Mouse (Mus musculus): ENCODE measurements around the gene Tmem178b. TPM values are rescaled to one million over a fixed set of nuclear protein-coding genes. Genes with fewer than 3 reads are reported as not detected.

The Tmem178b gene
- total and polyA plus RNA-seq, 2 experiments from 2014 or later: 0.07 TPM; not detected in 1

DNA sequence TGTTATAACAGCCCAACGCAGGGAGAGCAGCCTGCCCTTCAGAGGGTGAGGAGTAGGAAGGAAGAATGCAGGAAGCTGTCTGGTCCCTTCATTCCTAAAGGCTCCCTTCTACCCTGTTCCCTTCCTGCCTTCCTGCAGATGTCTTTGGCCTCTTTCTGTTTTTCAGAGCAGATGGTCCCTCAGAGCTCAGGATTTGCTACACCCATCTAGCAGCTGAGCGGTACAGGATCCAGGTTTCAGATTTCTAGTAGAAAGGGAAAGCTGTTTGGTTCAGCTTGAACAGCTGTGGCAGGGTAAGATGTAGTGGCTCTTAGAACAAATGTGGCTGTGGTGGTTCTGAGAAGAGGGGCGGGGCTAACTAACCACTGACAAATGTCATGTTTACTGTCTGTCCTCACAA lies 197.9 kb downstream of the Tmem178b start:
- H3K36me3 ChIP-seq (replicated peaks; ENCODE audit: control insufficient read depth, insufficient read depth, low read length): no peaks in the 10 kb centered on the region
- no peak for DNase-seq (ENCODE audit: low spot score)
- H3K27me3 ChIP-seq (ENCODE audit: control insufficient read depth, insufficient read depth, low read length): no peaks in the 10 kb centered on the region
- no peak overlapping the region for H3K4me3 ChIP-seq (ENCODE audit: low read depth, low read length)
- TF ChIP-seq CTCF (IDR thresholded peaks at IDR 0.05; ENCODE audit: low read depth) (no peak), EP300 (IDR thresholded peaks at IDR 0.05; ENCODE audit: low read depth) (no peak)
- no peak overlapping the region for H3K9ac ChIP-seq (replicated peaks; ENCODE audit: low read depth, low read length)
- 35% methylated on average over 3 of the region's 3 CpGs for WGBS
- H3K4me1 ChIP-seq (ENCODE audit: control insufficient read depth, insufficient read depth): no peaks in the 10 kb centered on the region
- no peak overlapping the region for H3K27ac ChIP-seq (ENCODE audit: low read depth)
- ATAC-seq (ENCODE audit: insufficient read depth, low read depth): no peak
- H3K4me2 ChIP-seq (ENCODE audit: low read depth, low read length): no peak overlapping the region
- H3K9me3 ChIP-seq (replicated peaks; ENCODE audit: control insufficient read depth, low read length): no peaks in the 10 kb centered on the region

DNA sequence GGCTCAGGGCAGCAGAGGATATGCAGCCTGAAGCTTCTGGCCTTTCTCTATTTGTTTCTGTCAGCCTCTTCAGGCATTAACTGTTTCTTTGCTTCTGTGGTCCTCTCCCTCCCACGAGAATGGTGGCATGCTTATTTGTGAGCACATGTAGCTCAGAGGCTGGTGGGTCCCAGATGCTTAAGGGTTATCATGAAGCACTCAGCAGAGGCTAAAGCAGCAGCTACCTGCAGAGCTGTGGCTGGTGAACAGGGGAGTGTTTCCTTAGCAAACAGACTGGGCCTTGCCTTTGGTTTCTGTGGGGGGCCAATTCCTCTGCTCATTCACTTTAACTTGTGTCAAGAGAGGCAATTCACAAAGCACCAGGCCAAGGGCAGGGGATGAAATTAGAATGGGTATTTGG lies 203.0 kb downstream of the Tmem178b start:
- DNase-seq (ENCODE audit: low spot score) (no peak), ATAC-seq (ENCODE audit: insufficient read depth, low read depth) (no peak)
- H3K4me2 ChIP-seq (ENCODE audit: low read depth, low read length): no peak overlapping the region
- H3K36me3 ChIP-seq (replicated peaks; ENCODE audit: control insufficient read depth, insufficient read depth, low read length): no peaks in the 10 kb centered on the region
- H3K27me3 ChIP-seq (ENCODE audit: control insufficient read depth, insufficient read depth, low read length): no peaks in the 10 kb centered on the region
- no peak overlapping the region for H3K27ac ChIP-seq (ENCODE audit: low read depth)
- no peak overlapping the region for H3K4me3 ChIP-seq (ENCODE audit: low read depth, low read length)
- no peaks in the 10 kb centered on the region for H3K4me1 ChIP-seq (ENCODE audit: control insufficient read depth, insufficient read depth)
- WGBS: 17% methylated on average over 1 of the region's 1 CpGs
- H3K9ac ChIP-seq (replicated peaks; ENCODE audit: low read depth, low read length): no peak overlapping the region
- H3K9me3 ChIP-seq (replicated peaks; ENCODE audit: control insufficient read depth, low read length): no peaks in the 10 kb centered on the region
- TF ChIP-seq CTCF (IDR thresholded peaks at IDR 0.05; ENCODE audit: low read depth) (no peak), EP300 (IDR thresholded peaks at IDR 0.05; ENCODE audit: low read depth) (no peak)

DNA sequence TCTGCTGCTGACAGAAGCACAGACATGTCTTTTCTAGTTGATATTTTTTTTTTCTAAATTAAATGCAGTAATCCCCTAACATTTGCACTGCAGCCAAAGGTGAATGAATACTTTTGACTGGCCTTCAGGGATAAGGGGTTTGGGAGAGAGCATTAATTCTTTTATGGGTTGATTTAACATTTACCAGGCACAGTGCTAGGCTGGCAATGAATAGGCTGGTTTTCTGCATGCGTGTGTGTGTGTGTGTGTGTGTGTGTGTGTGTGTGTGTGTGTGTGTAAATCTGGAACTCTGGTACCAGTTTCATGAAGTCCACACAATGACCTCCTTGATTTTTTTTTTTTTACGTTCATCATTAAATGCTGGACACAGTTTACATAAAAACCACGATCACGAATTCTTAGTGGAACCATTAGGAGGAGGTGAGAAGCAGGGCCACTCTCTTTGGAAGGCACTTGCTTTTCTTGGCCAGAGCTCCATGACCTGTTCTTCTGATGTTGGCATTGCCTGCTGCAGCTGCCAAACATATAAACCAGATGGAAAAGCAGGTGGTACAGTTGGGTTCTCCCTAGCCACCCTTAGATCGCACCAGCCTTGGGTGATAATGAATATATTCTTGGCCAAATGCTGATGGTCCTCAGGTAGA lies 203.7 kb downstream of the Tmem178b start:
- H3K9ac ChIP-seq (replicated peaks; ENCODE audit: low read depth, low read length): no peak overlapping the region
- no peak overlapping the region for H3K27ac ChIP-seq (ENCODE audit: low read depth)
- no peak for TF ChIP-seq CTCF (IDR thresholded peaks at IDR 0.05; ENCODE audit: low read depth)
- TF ChIP-seq EP300 (IDR thresholded peaks at IDR 0.05; ENCODE audit: low read depth): no peak
- no peak for DNase-seq (ENCODE audit: low spot score)
- ATAC-seq (ENCODE audit: insufficient read depth, low read depth): no peak
- no peak overlapping the region for H3K4me3 ChIP-seq (ENCODE audit: low read depth, low read length)
- H3K4me1 ChIP-seq (ENCODE audit: control insufficient read depth, insufficient read depth): no peaks in the 10 kb centered on the region
- H3K9me3 ChIP-seq (replicated peaks; ENCODE audit: control insufficient read depth, low read length): no peaks in the 10 kb centered on the region
- no peaks in the 10 kb centered on the region for H3K27me3 ChIP-seq (ENCODE audit: control insufficient read depth, insufficient read depth, low read length)
- H3K36me3 ChIP-seq (replicated peaks; ENCODE audit: control insufficient read depth, insufficient read depth, low read length): no peaks in the 10 kb centered on the region
- H3K4me2 ChIP-seq (ENCODE audit: low read depth, low read length): no peak overlapping the region
- WGBS: 77% methylated on average over 5 of the region's 5 CpGs

- Histone ChIP-seq H3K4me3 (ENCODE audit: low read depth, low read length) (no peak overlapping the region), H3K9ac (replicated peaks; ENCODE audit: low read depth, low read length) (no peak overlapping the region), H3K9me3 (replicated peaks; ENCODE audit: control insufficient read depth, low read length) (no peaks in the 10 kb centered on the region), H3K4me2 (ENCODE audit: low read depth, low read length) (no peak overlapping the region), H3K4me1 (ENCODE audit: control insufficient read depth, insufficient read depth) (no peaks in the 10 kb centered on the region), H3K27me3 (ENCODE audit: control insufficient read depth, insufficient read depth, low read length) (no peaks in the 10 kb centered on the region), H3K27ac (ENCODE audit: low read depth) (no peak overlapping the region), H3K36me3 (replicated peaks; ENCODE audit: control insufficient read depth, insufficient read depth, low read length) (no peaks in the 10 kb centered on the region)
- TF ChIP-seq CTCF (IDR thresholded peaks at IDR 0.05; ENCODE audit: low read depth) (no peak), EP300 (IDR thresholded peaks at IDR 0.05; ENCODE audit: low read depth) (no peak)
- DNase-seq (ENCODE audit: low spot score): no peak
- ATAC-seq (ENCODE audit: insufficient read depth, low read depth): no peak
- 79% methylated on average over 3 of the region's 3 CpGs for WGBS
Observed at GRCm38 (mm10) chr6:40078353-40078752, 205.3 kb downstream of the Tmem178b start.

DNA sequence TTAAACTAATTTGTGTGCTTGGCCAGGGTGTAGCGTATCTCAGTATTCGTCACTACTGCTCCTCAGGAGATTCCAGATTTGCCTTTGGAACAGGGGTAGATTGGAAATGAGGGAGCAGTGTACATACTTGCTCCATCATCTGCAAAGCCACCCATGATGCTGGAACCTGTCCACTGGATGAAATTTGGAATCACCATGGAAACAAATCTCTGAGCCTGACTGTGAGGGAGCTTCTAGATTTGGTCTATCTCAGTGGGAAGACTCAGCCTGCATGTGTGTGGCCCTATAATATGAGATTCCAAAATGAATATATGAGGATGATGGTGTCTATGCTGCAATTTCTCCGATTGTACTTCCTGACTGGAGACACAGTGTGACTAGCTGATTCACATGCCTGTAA lies 210.7 kb downstream of the Tmem178b start:
- H3K27me3 ChIP-seq (ENCODE audit: control insufficient read depth, insufficient read depth, low read length): no peaks in the 10 kb centered on the region
- H3K27ac ChIP-seq (ENCODE audit: low read depth): no peak overlapping the region
- H3K4me2 ChIP-seq (ENCODE audit: low read depth, low read length): no peak overlapping the region
- no peaks in the 10 kb centered on the region for H3K9me3 ChIP-seq (replicated peaks; ENCODE audit: control insufficient read depth, low read length)
- ATAC-seq (ENCODE audit: insufficient read depth, low read depth) (no peak), DNase-seq (ENCODE audit: low spot score) (no peak)
- no peak for TF ChIP-seq CTCF (IDR thresholded peaks at IDR 0.05; ENCODE audit: low read depth)
- no peak for TF ChIP-seq EP300 (IDR thresholded peaks at IDR 0.05; ENCODE audit: low read depth)
- no peak overlapping the region for H3K4me3 ChIP-seq (ENCODE audit: low read depth, low read length)
- 76% methylated on average over 3 of the region's 3 CpGs for WGBS
- H3K36me3 ChIP-seq (replicated peaks; ENCODE audit: control insufficient read depth, insufficient read depth, low read length): no peaks in the 10 kb centered on the region
- H3K4me1 ChIP-seq (ENCODE audit: control insufficient read depth, insufficient read depth): no peaks in the 10 kb centered on the region
- no peak overlapping the region for H3K9ac ChIP-seq (replicated peaks; ENCODE audit: low read depth, low read length)

DNA sequence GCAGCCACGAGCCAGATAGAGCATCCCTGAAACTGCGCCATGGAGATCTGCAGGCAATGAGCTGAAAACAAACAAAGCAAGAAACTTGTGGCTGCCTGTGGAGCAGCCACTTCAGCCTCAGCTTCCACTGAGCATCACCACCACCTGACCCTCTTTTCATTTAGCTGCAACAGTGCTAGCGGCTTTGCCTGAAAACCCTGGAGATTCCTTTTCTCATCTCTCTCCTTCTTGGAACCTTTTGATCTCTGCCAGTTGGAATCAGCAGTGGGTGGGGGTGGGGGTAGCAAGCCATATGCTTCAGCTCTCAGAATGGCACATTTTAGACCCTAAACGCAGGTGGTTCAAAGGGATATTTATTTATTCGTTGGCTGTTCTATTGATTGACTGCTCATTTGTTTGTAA lies 218.2 kb downstream of the Tmem178b start:
- Histone ChIP-seq H3K27me3 (ENCODE audit: control insufficient read depth, insufficient read depth, low read length) (no peaks in the 10 kb centered on the region), H3K27ac (ENCODE audit: low read depth) (no peak overlapping the region), H3K4me2 (ENCODE audit: low read depth, low read length) (no peak overlapping the region), H3K9ac (replicated peaks; ENCODE audit: low read depth, low read length) (no peak overlapping the region), H3K36me3 (replicated peaks; ENCODE audit: control insufficient read depth, insufficient read depth, low read length) (no peaks in the 10 kb centered on the region), H3K4me1 (ENCODE audit: control insufficient read depth, insufficient read depth) (no peaks in the 10 kb centered on the region), H3K9me3 (replicated peaks; ENCODE audit: control insufficient read depth, low read length) (no peaks in the 10 kb centered on the region), H3K4me3 (ENCODE audit: low read depth, low read length) (no peak overlapping the region)
- ATAC-seq (ENCODE audit: insufficient read depth, low read depth) (no peak), DNase-seq (ENCODE audit: low spot score) (no peak)
- WGBS: 29% methylated on average over 5 of the region's 5 CpGs
- no peak for TF ChIP-seq CTCF (IDR thresholded peaks at IDR 0.05; ENCODE audit: low read depth)
- no peak for TF ChIP-seq EP300 (IDR thresholded peaks at IDR 0.05; ENCODE audit: low read depth)

Data from heart, postnatal 0 days (tissue).